Mouse (Mus musculus): ENCODE results near the gene Large2. TPM values are rescaled to one million over a fixed set of nuclear protein-coding genes. Genes with fewer than 3 reads are reported as not detected.

Large2 gene
- polyA plus RNA-seq (2012; rRNA removed), result 28.8 and 35.9 TPM in 2 replicates

DNA sequence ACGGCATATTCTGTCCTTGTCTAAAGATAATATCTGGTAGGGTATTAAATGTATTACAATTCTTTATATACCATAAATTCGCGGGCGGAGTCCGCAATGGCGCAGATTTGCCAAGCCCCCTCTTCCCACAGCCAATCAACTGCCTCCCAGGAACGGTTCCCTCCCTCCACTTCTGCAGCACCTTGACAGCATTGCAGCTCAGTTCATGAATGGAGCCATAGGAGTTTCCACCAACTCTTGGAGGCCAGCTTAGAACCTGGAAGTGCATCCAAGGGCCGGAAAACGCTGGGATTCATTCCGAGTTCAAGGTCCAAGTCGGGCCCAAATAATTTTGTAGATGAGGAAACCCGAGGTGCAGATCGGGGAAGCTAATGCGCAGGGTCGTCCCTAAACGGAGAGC, at the start of gene Large2, which contains the start of gene Pex16:
TSS of gene Large2 (minus strand) at position 356 of the 400 bp plus-strand sequence.
TSS of gene Pex16 (plus strand) at position 163 of the 400 bp plus-strand sequence.

GRCm38 (mm10) chr2:92401091-92401561, 26.5 kb upstream of the Large2 start, which contains the start of gene Mapk8ip1:
Gene Mapk8ip1 (minus strand): TSS chr2:92401263.

DNA sequence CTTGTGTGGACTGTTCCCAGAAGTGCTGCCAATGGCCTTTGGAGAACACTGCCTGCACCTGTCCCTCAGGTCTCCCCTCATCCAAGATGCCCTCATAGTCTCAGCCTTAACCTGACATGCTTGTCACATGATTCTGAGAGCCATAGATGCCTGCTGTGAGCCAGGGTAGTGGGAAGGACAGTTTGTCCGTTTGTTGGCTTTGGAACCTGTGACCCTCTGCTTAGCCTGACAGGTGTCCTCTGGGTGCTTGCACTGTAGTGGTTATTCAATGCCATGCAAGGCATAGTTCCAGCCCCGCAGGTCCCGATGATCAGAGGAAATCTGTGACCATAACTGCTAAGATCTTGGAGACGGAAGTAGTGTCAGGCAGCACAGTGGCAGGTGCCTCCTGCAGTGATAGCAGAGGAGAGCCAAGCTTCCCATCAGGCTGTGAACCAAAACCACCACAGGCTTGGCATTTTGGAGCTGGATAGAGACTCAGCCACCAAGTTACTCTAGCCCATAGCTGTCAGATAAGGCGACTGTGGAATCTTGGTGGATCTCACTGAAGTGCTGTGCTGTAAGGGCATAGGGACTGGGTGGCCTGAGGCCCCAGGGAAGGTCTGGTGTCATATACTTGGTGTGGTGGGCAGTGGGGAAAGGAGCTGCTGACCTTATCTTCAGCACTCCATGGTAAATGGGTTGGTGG, 7.4 kb upstream of the Large2 start, which contains the start of gene 1700029I15Rik:
TSS of gene 1700029I15Rik (plus strand) at position 638 of the 688 bp plus-strand sequence.

Other genes with a start within 250 kb of the Large2 start
- 80.9 and 81.3 TPM in 2 replicates for gene Pex16, start 193 bp downstream of the Large2 start, polyA plus RNA-seq (2012; rRNA removed)
- gene 1700029I15Rik, start 7.7 kb upstream of the Large2 start, polyA plus RNA-seq (2012; rRNA removed), result 3.1 and 3.4 TPM in 2 replicates
- 17.8 and 18.8 TPM in 2 replicates for gene Mapk8ip1, start 26.4 kb upstream of the Large2 start, polyA plus RNA-seq (2012; rRNA removed)
- gene Cry2, start 59.2 kb upstream of the Large2 start, polyA plus RNA-seq (2012; rRNA removed), result 18.4 and 23.3 TPM in 2 replicates
- gene Slc35c1, start 85.7 kb upstream of the Large2 start, polyA plus RNA-seq (2012; rRNA removed), result 326 and 466 TPM in 2 replicates
- 13.0 and 15.3 TPM in 2 replicates for gene Chst1, start 224.8 kb upstream of the Large2 start, polyA plus RNA-seq (2012; rRNA removed)

All from colon, adult 2 months (tissue).